Mouse (Mus musculus): ENCODE measurements around the gene Dnlz.

GRCm38 (mm10) chr2:26351358-26352290 lies at the start of gene Dnlz:
- TF ChIP-seq SMC3 (IDR thresholded peaks at IDR 0.05; ENCODE audit: low read depth, low read length) (peak; percentile 51), CTCF (IDR thresholded peaks at IDR 0.05 in 2 of 3, conservative IDR thresholded peaks at IDR 0.05 in 1 of 3; ENCODE audit: control insufficient read depth in 1 of 3, insufficient read depth in 1 of 3, low read depth in 2 of 3, low read length in 3 of 3, poor library complexity in 1 of 3, severe bottlenecking in 1 of 3) (peak; percentile 25 to 76 (median 68); a peak in 5 of 6 replicates), POLR2AphosphoS5 (IDR thresholded peaks at IDR 0.05; ENCODE audit: borderline replicate concordance, low read depth, low read length) (no peak), ZMIZ1 (IDR thresholded peaks at IDR 0.05; ENCODE audit: low read depth, low read length) (0 out of 2 replicates have a peak, but pooled peaks have one; percentile 20), ZNF384 (IDR thresholded peaks at IDR 0.05; ENCODE audit: low read depth, low read length) (peak; percentile 83; the same call in 1 of the 2 replicates), E2F4 (IDR thresholded peaks at IDR 0.05; ENCODE audit: borderline replicate concordance, low read depth, low read length) (no peak), HCFC1 (IDR thresholded peaks at IDR 0.05; ENCODE audit: low read depth, low read length) (peak; percentile 94), UBTF (IDR thresholded peaks at IDR 0.05; ENCODE audit: borderline replicate concordance, insufficient read depth, low read depth, low read length) (no peak), POLR2A (IDR thresholded peaks at IDR 0.05; ENCODE audit: control insufficient read depth in 1 of 2, insufficient read depth in 1 of 2, low read depth in 1 of 2, low read length in 2 of 2, poor library complexity in 1 of 2) (peak in 1 of 2 experiments; percentile 71; a peak in 3 of 4 replicates)
